Mouse (Mus musculus) kidney, embryonic 15.5 days (tissue): ENCODE data around the gene C2cd2. TPM values are rescaled to one million over a fixed set of nuclear protein-coding genes. Genes with fewer than 3 reads are reported as not detected.

Experiments used
- ATAC-seq: fragments of 200-750 bp; cut with Nextera tagmentation; replicated peaks from 2 replicates; pipeline ENCODE4 v1.8.0; 2017; ENCODE audit warnings: moderate TSS enrichment; ENCODE audit not compliant: low FRiP score
- H3K27ac ChIP-seq: fragments of 300-500 bp; sonication (generic); 2 replicates; pipeline ENCODE4 v1.5.1; 2015; ENCODE audit warnings: mild to moderate bottlenecking, inconsistent platforms
- H3K27me3 ChIP-seq: fragments of 300-500 bp; sonication (generic); 2 replicates; pipeline ENCODE4 v1.6.1; 2015; ENCODE audit warnings: inconsistent platforms
- H3K36me3 ChIP-seq: fragments of 300-500 bp; sonication (generic); 2 replicates; pipeline ENCODE4 v1.6.1; 2015; ENCODE audit warnings: inconsistent platforms
- H3K4me1 ChIP-seq: fragments of 300-500 bp; sonication (generic); 2 replicates; pipeline ENCODE4 v1.6.1; 2015; ENCODE audit warnings: inconsistent platforms
- H3K4me2 ChIP-seq: fragments of 300-500 bp; sonication (generic); 2 replicates; pipeline ENCODE4 v1.6.1; 2015; ENCODE audit warnings: moderate library complexity, mild to moderate bottlenecking, inconsistent platforms
- H3K4me3 ChIP-seq: fragments of 300-500 bp; sonication (generic); replicated peaks from 2 replicates; pipeline ENCODE4 v1.5.1; 2015; ENCODE audit warnings: mild to moderate bottlenecking, inconsistent platforms
- H3K9ac ChIP-seq: fragments of 300-500 bp; sonication (generic); 2 replicates; pipeline ENCODE4 v1.6.1; 2015; ENCODE audit warnings: mild to moderate bottlenecking, inconsistent platforms
- H3K9me3 ChIP-seq: fragments of 300-500 bp; sonication (generic); replicated peaks from 2 replicates; pipeline ENCODE4 v1.6.1; 2016; ENCODE audit warnings: inconsistent platforms
- WGBS: fragments of 180-500 bp; shearing (Covaris S2); methylation state at CpG from one replicate; pipeline ENCODE4 v1.1.7; 2015; ENCODE audit warnings: mixed read lengths; 5-methylcytosine and 5-hydroxymethylcytosine counted together
- polyA plus RNA-seq: library from polyadenylated mRNA; unstranded; fragments of >200 nt; fragmentation: Nextera tagmentation; extraction: Ambion mirVana; gene quantifications from 2 replicates; pipeline ENCODE4 v1.2.1, GENCODE M21; 2015

C2cd2 gene
- polyA plus RNA-seq, 1 experiment from 2014 or later = 19.5 TPM

GRCm38 (mm10) chr16:97912873-97913272, 49.5 kb downstream of the C2cd2 start:
- no peak for ATAC-seq
- no peaks in the 10 kb centered on the region for H3K9me3 ChIP-seq
- H3K4me2 ChIP-seq = no peak overlapping the region
- H3K27me3 ChIP-seq = no peaks in the 10 kb centered on the region
- H3K4me3 ChIP-seq = no peak overlapping the region
- H3K27ac ChIP-seq = no peak overlapping the region
- no peaks in the 10 kb centered on the region for H3K4me1 ChIP-seq
- H3K36me3 ChIP-seq = 0 out of 2 replicates have a peak, but pooled peaks cover 5% of the 10 kb centered on the region
- H3K9ac ChIP-seq = no peak overlapping the region

GRCm38 (mm10) chr16:97909356-97909755, 53.0 kb downstream of the C2cd2 start:
- Histone ChIP-seq H3K4me3 (no peak overlapping the region), H3K27ac (no peak overlapping the region), H3K4me2 (no peak overlapping the region), H3K27me3 (no peaks in the 10 kb centered on the region), H3K4me1 (no peaks in the 10 kb centered on the region), H3K9me3 (no peaks in the 10 kb centered on the region), H3K9ac (no peak overlapping the region), H3K36me3 (0 out of 2 replicates have a peak, but pooled peaks cover 5% of the 10 kb centered on the region)
- ATAC-seq = no peak
- 97% methylated on average over 1 of the region's 1 CpGs for WGBS

- H3K36me3 ChIP-seq = 0 out of 2 replicates have a peak, but pooled peaks cover 5% of the 10 kb centered on the region
- WGBS = 79% methylated on average over 6 of the region's 6 CpGs
- no peak overlapping the region for H3K4me3 ChIP-seq
- no peak overlapping the region for H3K27ac ChIP-seq
- H3K27me3 ChIP-seq = no peaks in the 10 kb centered on the region
- no peak overlapping the region for H3K4me2 ChIP-seq
- H3K9me3 ChIP-seq = no peaks in the 10 kb centered on the region
- no peak overlapping the region for H3K9ac ChIP-seq
- H3K4me1 ChIP-seq = no peaks in the 10 kb centered on the region
- no peak for ATAC-seq
Measured at GRCm38 (mm10) chr16:97907496-97907895, 54.9 kb downstream of the C2cd2 start.

GRCm38 (mm10) chr16:97906337-97906736, 56.1 kb downstream of the C2cd2 start:
- H3K27me3 ChIP-seq = no peaks in the 10 kb centered on the region
- H3K36me3 ChIP-seq = 0 out of 2 replicates have a peak, but pooled peaks cover 2% of the 10 kb centered on the region
- H3K4me1 ChIP-seq = no peaks in the 10 kb centered on the region
- no peak for ATAC-seq
- H3K9me3 ChIP-seq = no peaks in the 10 kb centered on the region
- H3K4me2 ChIP-seq = no peak overlapping the region
- H3K27ac ChIP-seq = no peak overlapping the region
- H3K9ac ChIP-seq = no peak overlapping the region
- no peak overlapping the region for H3K4me3 ChIP-seq

- Histone ChIP-seq H3K4me1 (no peaks in the 10 kb centered on the region), H3K36me3 (no peaks in the 10 kb centered on the region), H3K9me3 (no peaks in the 10 kb centered on the region), H3K4me2 (no peak overlapping the region), H3K9ac (no peak overlapping the region), H3K27ac (no peak overlapping the region), H3K27me3 (no peaks in the 10 kb centered on the region), H3K4me3 (no peak overlapping the region)
- WGBS = 79% methylated on average over 2 of the region's 2 CpGs
- ATAC-seq = no peak
Measured at GRCm38 (mm10) chr16:97905449-97905991, 56.9 kb downstream of the C2cd2 start.

- H3K27me3 ChIP-seq = no peaks in the 10 kb centered on the region
- no peaks in the 10 kb centered on the region for H3K36me3 ChIP-seq
- no peaks in the 10 kb centered on the region for H3K4me1 ChIP-seq
- no peak overlapping the region for H3K4me3 ChIP-seq
- no peak overlapping the region for H3K4me2 ChIP-seq
- H3K9ac ChIP-seq = no peak overlapping the region
- 85% methylated on average over 3 of the region's 3 CpGs for WGBS
- ATAC-seq = no peak
- H3K9me3 ChIP-seq = no peaks in the 10 kb centered on the region
- H3K27ac ChIP-seq = no peak overlapping the region
Measured at GRCm38 (mm10) chr16:97904035-97904434, 58.4 kb downstream of the C2cd2 start.

- H3K9ac ChIP-seq = no peak overlapping the region
- H3K4me1 ChIP-seq = 0 out of 2 replicates have a peak, but pooled peaks cover 3% of the 10 kb centered on the region
- H3K36me3 ChIP-seq = no peaks in the 10 kb centered on the region
- H3K4me3 ChIP-seq = no peak overlapping the region
- no peak overlapping the region for H3K27ac ChIP-seq
- H3K27me3 ChIP-seq = no peaks in the 10 kb centered on the region
- no peak overlapping the region for H3K4me2 ChIP-seq
- ATAC-seq = no peak
- no peaks in the 10 kb centered on the region for H3K9me3 ChIP-seq
- WGBS = 61% methylated on average over 5 of the region's 5 CpGs
Measured at GRCm38 (mm10) chr16:97897346-97898024, 64.9 kb downstream of the C2cd2 start.

- H3K4me1 ChIP-seq = no peaks in the 10 kb centered on the region
- no peaks in the 10 kb centered on the region for H3K27me3 ChIP-seq
- H3K4me3 ChIP-seq = no peak overlapping the region
- H3K36me3 ChIP-seq = peaks cover 31% of the 10 kb centered on the region
- H3K4me2 ChIP-seq = no peak overlapping the region
- H3K27ac ChIP-seq = no peak overlapping the region
- no peak overlapping the region for H3K9ac ChIP-seq
- no peaks in the 10 kb centered on the region for H3K9me3 ChIP-seq
- ATAC-seq = no peak
Measured at GRCm38 (mm10) chr16:97887762-97888161, 74.6 kb downstream of the C2cd2 start.

GRCm38 (mm10) chr16:97883696-97884095, 78.7 kb downstream of the C2cd2 start:
- H3K4me3 ChIP-seq = no peak overlapping the region
- no peaks in the 10 kb centered on the region for H3K4me1 ChIP-seq
- no peaks in the 10 kb centered on the region for H3K27me3 ChIP-seq
- no peaks in the 10 kb centered on the region for H3K9me3 ChIP-seq
- peaks cover 47% of the 10 kb centered on the region for H3K36me3 ChIP-seq
- H3K27ac ChIP-seq = no peak overlapping the region
- H3K4me2 ChIP-seq = no peak overlapping the region
- no peak overlapping the region for H3K9ac ChIP-seq
- WGBS = 96% methylated on average over 1 of the region's 1 CpGs
- no peak for ATAC-seq

- no peak overlapping the region for H3K4me2 ChIP-seq
- no peaks in the 10 kb centered on the region for H3K9me3 ChIP-seq
- H3K27ac ChIP-seq = no peak overlapping the region
- no peaks in the 10 kb centered on the region for H3K27me3 ChIP-seq
- peaks cover 48% of the 10 kb centered on the region for H3K36me3 ChIP-seq
- H3K9ac ChIP-seq = no peak overlapping the region
- no peaks in the 10 kb centered on the region for H3K4me1 ChIP-seq
- ATAC-seq = no peak
- no peak overlapping the region for H3K4me3 ChIP-seq
Measured at GRCm38 (mm10) chr16:97882891-97883290, 79.5 kb downstream of the C2cd2 start.

- no peak overlapping the region for H3K4me2 ChIP-seq
- H3K4me3 ChIP-seq = no peak overlapping the region
- no peak overlapping the region for H3K9ac ChIP-seq
- no peak for ATAC-seq
- H3K4me1 ChIP-seq = no peaks in the 10 kb centered on the region
- H3K9me3 ChIP-seq = no peaks in the 10 kb centered on the region
- WGBS = 76% methylated on average over 1 of the region's 1 CpGs
- no peaks in the 10 kb centered on the region for H3K27me3 ChIP-seq
- peaks cover 72% of the 10 kb centered on the region for H3K36me3 ChIP-seq
- H3K27ac ChIP-seq = no peak overlapping the region
Measured at GRCm38 (mm10) chr16:97879134-97879533, 83.3 kb downstream of the C2cd2 start.

- no peak for ATAC-seq
- H3K4me1 ChIP-seq = 0 out of 2 replicates have a peak, but pooled peaks cover 4% of the 10 kb centered on the region
- WGBS = 92% methylated on average over 3 of the region's 3 CpGs
- H3K27ac ChIP-seq = no peak overlapping the region
- H3K27me3 ChIP-seq = no peaks in the 10 kb centered on the region
- H3K9ac ChIP-seq = no peak overlapping the region
- no peaks in the 10 kb centered on the region for H3K9me3 ChIP-seq
- H3K4me2 ChIP-seq = no peak overlapping the region
- peaks cover 78% of the 10 kb centered on the region for H3K36me3 ChIP-seq
- H3K4me3 ChIP-seq = no peak overlapping the region
Measured at GRCm38 (mm10) chr16:97877502-97877901, 84.9 kb downstream of the C2cd2 start.

GRCm38 (mm10) chr16:97875101-97875500, 87.3 kb downstream of the C2cd2 start:
- ATAC-seq = no peak
- WGBS = 88% methylated on average over 4 of the region's 4 CpGs
- H3K4me1 ChIP-seq = 0 out of 2 replicates have a peak, but pooled peaks cover 4% of the 10 kb centered on the region

More at GRCm38 (mm10) chr16:97875101-97875500, 87.3 kb downstream of the C2cd2 start:
- H3K9me3 ChIP-seq = no peaks in the 10 kb centered on the region
- no peak overlapping the region for H3K27ac ChIP-seq
- no peak overlapping the region for H3K4me3 ChIP-seq
- no peaks in the 10 kb centered on the region for H3K27me3 ChIP-seq
- H3K36me3 ChIP-seq = peaks cover 67% of the 10 kb centered on the region
- no peak overlapping the region for H3K4me2 ChIP-seq
- H3K9ac ChIP-seq = no peak overlapping the region
